10 mouse cellular contexts compared by ENCODE assay signal in genomic region chr7:117412405-117412804, GRCm38 (mm10). TPM values are rescaled to one million over a fixed set of nuclear protein-coding genes. Genes with fewer than 3 reads are reported as not detected.
DNase-seq lines count a peak whose midpoint lies in the region; ATAC-seq lines count a peak whose summit lies in the region.
"Had no signal": no experiment of that assay in that cellular context is flagged by ENCODE, and none has a peak within 500 bp of the region (broad histone marks: within the 10 kb centered on the region; RNA-seq: fewer than 3 reads in every experiment).

No protein-coding gene starts in this region.

- no peaks in the 10 kb centered on the region for H3K27me3 ChIP-seq in midbrain, embryonic 11.5 days (ENCODE audit: control insufficient read depth, insufficient read depth, low read length)
- H3K27me3 ChIP-seq in midbrain, embryonic 15.5 days (replicated peaks), result no peaks in the 10 kb centered on the region
- H3K27me3 ChIP-seq: limb, embryonic 12.5 days had no signal

- no peaks in the 10 kb centered on the region for H3K4me1 ChIP-seq in midbrain, embryonic 11.5 days (ENCODE audit: control insufficient read depth, insufficient read depth, low read length)
- H3K4me1 ChIP-seq in midbrain, embryonic 15.5 days, result no peaks in the 10 kb centered on the region

- no peak for DNase-seq in frontal cortex, postnatal 25 days (ENCODE audit: low spot score in 2 of 2)
- peak; percentile 21 for DNase-seq in midbrain, embryonic 11.5 days (ENCODE audit: low spot score, missing footprints)
- peak; percentile 67 to 81 for DNase-seq in gastrocnemius, adult 8-10 months (ENCODE audit: low spot score in 2 of 2)
- peak; percentile 32 for DNase-seq in right cerebral cortex, adult 18-20 months
- DNase-seq in ovary, postnatal 14 days (ENCODE audit: low spot score), result no peak
- DNase-seq in cerebellum, adult 8-10 months, result no peak

- no peaks in the 10 kb centered on the region for H3K9me3 ChIP-seq in midbrain, embryonic 11.5 days (ENCODE audit: control insufficient read depth, low read length)
- H3K9me3 ChIP-seq in midbrain, embryonic 15.5 days, result no peaks in the 10 kb centered on the region
- H3K9me3 ChIP-seq: limb, embryonic 12.5 days had no signal

- H3K36me3 ChIP-seq in midbrain, embryonic 11.5 days (ENCODE audit: control insufficient read depth, insufficient read depth, low read length), result no peaks in the 10 kb centered on the region
- H3K36me3 ChIP-seq in midbrain, embryonic 15.5 days (replicated peaks), result no peaks in the 10 kb centered on the region
- H3K36me3 ChIP-seq: limb, embryonic 12.5 days had no signal

- no peak overlapping the region for H3K4me3 ChIP-seq in midbrain, embryonic 11.5 days (ENCODE audit: low read depth, low read length)
- H3K4me3 ChIP-seq in midbrain, embryonic 15.5 days, result no peak overlapping the region
- H3K4me3 ChIP-seq: limb, embryonic 12.5 days had no signal

- H3K9ac ChIP-seq in midbrain, embryonic 11.5 days (ENCODE audit: low read length), result no peak overlapping the region
- no peak overlapping the region for H3K9ac ChIP-seq in midbrain, embryonic 15.5 days
- H3K9ac ChIP-seq: limb, embryonic 12.5 days had no signal

- 93% methylated on average over 5 of the region's 5 CpGs for WGBS in midbrain, embryonic 11.5 days
- WGBS in midbrain, embryonic 15.5 days, result 83% methylated on average over 5 of the region's 5 CpGs

- no peak overlapping the region for H3K4me2 ChIP-seq in midbrain, embryonic 11.5 days
- H3K4me2 ChIP-seq in midbrain, embryonic 15.5 days, result no peak overlapping the region
- H3K4me2 ChIP-seq: limb, embryonic 12.5 days had no signal

- no peak overlapping the region for H3K27ac ChIP-seq in midbrain, embryonic 11.5 days (ENCODE audit: low read depth, low read length)
- H3K27ac ChIP-seq in midbrain, embryonic 15.5 days, result no peak overlapping the region
- H3K27ac ChIP-seq: limb, embryonic 12.5 days had no signal

- peak; percentile 45 for ATAC-seq in frontal cortex, adult (ENCODE audit: low TSS enrichment)
- ATAC-seq in midbrain, embryonic 11.5 days (ENCODE audit: low FRiP score), result no peak
- no peak for ATAC-seq in midbrain, embryonic 15.5 days (replicated peaks)
- ATAC-seq: hindbrain, embryonic 16.5 days had no signal

RNA-seq across cellular contexts. Expression of gene Xylt1, which starts 31.6 kb away (rescaled TPM):
- polyA plus RNA-seq in midbrain, embryonic 11.5 days (2014; fragmentation: Nextera tagmentation; extraction: Ambion mirVana), result 0.83 and 1.1 TPM in 2 replicates
- 2.6 and 2.8 TPM in 2 replicates for polyA plus RNA-seq in midbrain, embryonic 15.5 days (2015; fragmentation: Nextera tagmentation; extraction: Ambion mirVana)
- total RNA-seq in gastrocnemius, adult 8-10 months (2022), result 1 to 10 TPM; 6.1 to 9.9 (median 7.3) TPM

Comparison
In these comparisons a context has a peak if more than half of its experiments do, and no peak if none do; other contexts are left out.
1. DNase-seq: peak in midbrain, embryonic 11.5 days (single experiment), gastrocnemius, adult 8-10 months (2 of 2) and right cerebral cortex, adult 18-20 months (single experiment); none in frontal cortex, postnatal 25 days (0 of 2), ovary, postnatal 14 days (single experiment) and cerebellum, adult 8-10 months (single experiment).